Mouse (Mus musculus): Measurements from ENCODE around the gene Hormad2. TPM values are rescaled to one million over a fixed set of nuclear protein-coding genes. Genes with fewer than 3 reads are reported as not detected.

Hormad2 gene
- polyA plus RNA-seq, 1 experiment from 2014 or later = not detected

DNA sequence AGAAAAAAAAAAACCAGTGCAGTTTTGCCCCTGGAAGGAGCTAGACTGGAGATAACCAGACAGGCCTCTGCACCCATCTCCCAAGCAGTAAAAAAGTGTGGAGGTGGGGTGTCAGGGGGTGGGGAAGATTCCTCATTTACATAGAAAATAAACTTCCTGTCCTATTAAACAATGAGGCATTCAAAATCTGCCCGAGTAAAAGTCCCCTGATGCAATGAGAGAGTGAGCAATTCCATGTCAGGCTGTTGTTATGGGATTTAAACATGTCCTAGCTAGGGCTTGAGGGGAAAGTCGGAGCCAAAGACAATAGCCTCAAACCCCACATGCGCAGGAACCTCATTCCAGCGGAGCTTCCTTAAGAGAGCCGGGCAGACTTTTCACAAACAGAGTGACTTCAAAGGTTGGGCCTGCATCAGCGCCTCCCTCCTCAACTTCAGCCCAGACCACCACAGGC, 132.8 kb downstream of the Hormad2 start:
- Histone ChIP-seq H3K9ac (no peak overlapping the region), H3K27ac (no peak overlapping the region), H3K4me1 (peaks cover 5% of the 10 kb centered on the region; the same call in 1 of the 2 replicates), H3K27me3 (replicated peaks) (no peaks in the 10 kb centered on the region; the same call in 1 of the 2 replicates), H3K4me2 (no peak overlapping the region), H3K36me3 (replicated peaks) (no peaks in the 10 kb centered on the region), H3K9me3 (no peaks in the 10 kb centered on the region), H3K4me3 (no peak overlapping the region)
- no peak for ATAC-seq (replicated peaks)
- WGBS = 11% methylated on average over 6 of the region's 6 CpGs

GRCm38 (mm10) chr11:4306086-4306485, 134.8 kb downstream of the Hormad2 start:
- no peaks in the 10 kb centered on the region; the same call in 1 of the 2 replicates for H3K27me3 ChIP-seq (replicated peaks)
- no peak overlapping the region for H3K4me2 ChIP-seq
- H3K4me1 ChIP-seq = peaks cover 5% of the 10 kb centered on the region; the same call in 1 of the 2 replicates
- no peak overlapping the region for H3K27ac ChIP-seq
- no peak for ATAC-seq (replicated peaks)
- H3K9ac ChIP-seq = no peak overlapping the region
- no peaks in the 10 kb centered on the region for H3K36me3 ChIP-seq (replicated peaks)
- WGBS = 61% methylated on average over 2 of the region's 2 CpGs
- H3K9me3 ChIP-seq = no peaks in the 10 kb centered on the region
- H3K4me3 ChIP-seq = no peak overlapping the region

DNA sequence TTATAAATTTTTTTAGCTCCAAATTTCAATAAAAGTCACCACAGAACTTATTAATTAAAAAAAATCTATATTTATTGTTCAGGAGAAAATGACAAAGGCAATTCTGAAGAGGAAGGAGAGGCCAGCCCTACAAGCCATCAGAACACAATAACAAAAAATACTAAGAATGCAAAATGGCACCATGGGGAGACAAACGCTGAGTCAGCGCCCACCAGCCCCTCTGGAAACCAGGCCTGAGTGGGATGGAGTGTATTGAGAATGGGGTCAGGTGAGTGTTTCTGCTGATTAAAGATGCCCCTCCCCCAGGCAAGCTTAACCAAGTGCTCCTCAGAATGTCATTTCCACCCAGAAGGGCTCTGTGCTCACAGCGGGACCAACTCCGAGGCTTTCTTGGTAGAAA, 135.8 kb downstream of the Hormad2 start:
- Histone ChIP-seq H3K9me3 (no peaks in the 10 kb centered on the region), H3K27me3 (replicated peaks) (no peaks in the 10 kb centered on the region; the same call in 1 of the 2 replicates), H3K9ac (no peak overlapping the region), H3K36me3 (replicated peaks) (no peaks in the 10 kb centered on the region), H3K4me2 (no peak overlapping the region), H3K4me3 (no peak overlapping the region), H3K4me1 (peaks cover 5% of the 10 kb centered on the region; the same call in 1 of the 2 replicates), H3K27ac (no peak overlapping the region)
- ATAC-seq (replicated peaks) = no peak
- 85% methylated on average over 4 of the region's 4 CpGs for WGBS

DNA sequence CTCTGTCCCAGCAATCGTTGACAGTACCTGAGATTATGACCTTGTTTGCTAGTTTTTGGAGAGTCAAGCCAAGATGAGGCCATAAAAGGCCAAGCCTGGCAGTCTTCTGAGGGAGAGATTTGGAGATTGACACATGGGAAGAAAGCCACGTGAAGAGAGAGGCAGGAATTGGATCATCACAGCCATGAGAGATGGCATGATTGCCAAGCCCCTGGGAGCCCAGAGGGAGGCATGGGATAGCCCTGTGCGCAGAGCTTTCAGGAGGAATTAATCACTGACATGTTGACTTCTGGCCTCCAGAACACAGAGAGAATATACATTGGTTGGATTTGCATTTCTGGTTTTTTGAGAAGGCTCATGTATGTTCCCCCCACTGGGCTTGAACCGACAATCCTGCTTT, 136.7 kb downstream of the Hormad2 start:
- Histone ChIP-seq H3K9me3 (no peaks in the 10 kb centered on the region), H3K4me2 (no peak overlapping the region), H3K4me3 (no peak overlapping the region), H3K4me1 (peaks cover 5% of the 10 kb centered on the region; the same call in 1 of the 2 replicates), H3K27me3 (replicated peaks) (no peaks in the 10 kb centered on the region), H3K36me3 (replicated peaks) (no peaks in the 10 kb centered on the region), H3K27ac (no peak overlapping the region), H3K9ac (no peak overlapping the region)
- ATAC-seq (replicated peaks) = no peak
- WGBS = 74% methylated on average over 4 of the region's 4 CpGs

DNA sequence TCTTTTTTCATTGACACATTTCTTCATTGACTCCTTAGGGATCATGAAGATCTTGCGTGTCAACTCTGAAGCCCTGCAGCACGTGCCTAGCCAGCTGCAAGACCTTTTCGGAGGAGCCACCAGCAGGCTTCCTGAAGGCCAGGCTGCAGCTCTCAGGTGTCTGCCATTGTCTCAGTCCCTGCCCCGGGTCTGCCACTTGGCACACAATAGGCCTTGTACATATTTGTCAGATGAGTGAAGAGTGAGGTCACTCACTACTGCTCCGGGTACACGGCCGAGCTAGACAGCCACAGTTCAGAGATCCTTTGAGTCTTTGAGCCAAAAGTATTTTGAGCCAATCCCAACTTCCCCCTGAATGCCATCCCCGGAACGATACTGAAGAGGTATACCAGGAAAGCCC, 137.9 kb downstream of the Hormad2 start:
- Histone ChIP-seq H3K27me3 (replicated peaks) (no peaks in the 10 kb centered on the region), H3K9ac (no peak overlapping the region), H3K27ac (no peak overlapping the region), H3K9me3 (no peaks in the 10 kb centered on the region), H3K4me2 (no peak overlapping the region), H3K4me3 (no peak overlapping the region), H3K4me1 (peaks cover under 1% of the 10 kb centered on the region; the same call in 1 of the 2 replicates), H3K36me3 (replicated peaks) (no peaks in the 10 kb centered on the region)
- WGBS = 55% methylated on average over 9 of the region's 9 CpGs
- no peak for ATAC-seq (replicated peaks)

DNA sequence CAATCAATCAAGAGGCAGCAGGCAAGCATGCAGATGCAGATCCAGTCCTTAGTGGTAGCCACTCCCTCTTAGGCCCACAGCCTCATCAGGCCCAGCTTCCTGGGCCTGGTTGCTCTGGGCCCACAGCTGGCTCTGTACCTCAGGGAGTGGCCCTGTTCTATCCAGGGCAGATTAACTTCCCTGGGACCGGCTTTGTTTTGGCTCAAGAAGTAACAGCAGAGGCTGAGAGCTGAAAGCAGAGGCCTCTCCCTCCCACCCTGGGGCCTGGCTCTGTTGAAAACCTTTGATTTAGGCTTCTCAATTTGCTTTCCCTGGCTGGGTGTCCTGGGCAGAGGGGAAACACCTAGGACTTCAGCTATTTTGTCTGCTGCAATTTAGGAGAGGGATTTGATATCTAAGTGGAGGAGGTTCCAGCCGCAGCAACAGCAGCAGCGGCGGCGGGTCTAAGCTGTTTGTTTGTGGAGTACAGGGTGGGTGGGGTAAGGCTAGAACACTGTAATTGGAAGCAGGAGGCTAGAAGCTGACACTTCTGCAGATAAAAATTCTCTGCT, 138.5 kb downstream of the Hormad2 start:
- Histone ChIP-seq H3K27me3 (replicated peaks) (no peaks in the 10 kb centered on the region), H3K9ac (no peak overlapping the region), H3K4me2 (no peak overlapping the region), H3K9me3 (no peaks in the 10 kb centered on the region), H3K27ac (no peak overlapping the region), H3K4me3 (no peak overlapping the region), H3K36me3 (replicated peaks) (no peaks in the 10 kb centered on the region), H3K4me1 (no peaks in the 10 kb centered on the region)
- 22% methylated on average over 5 of the region's 5 CpGs for WGBS
- ATAC-seq (replicated peaks) = no peak

GRCm38 (mm10) chr11:4300683-4301082, 140.2 kb downstream of the Hormad2 start:
- Histone ChIP-seq H3K4me2 (no peak overlapping the region), H3K9ac (no peak overlapping the region), H3K9me3 (no peaks in the 10 kb centered on the region), H3K36me3 (replicated peaks) (no peaks in the 10 kb centered on the region), H3K4me3 (no peak overlapping the region), H3K27me3 (replicated peaks) (no peaks in the 10 kb centered on the region), H3K4me1 (no peaks in the 10 kb centered on the region), H3K27ac (no peak overlapping the region)
- 85% methylated on average over 3 of the region's 3 CpGs for WGBS
- no peak for ATAC-seq (replicated peaks)

DNA sequence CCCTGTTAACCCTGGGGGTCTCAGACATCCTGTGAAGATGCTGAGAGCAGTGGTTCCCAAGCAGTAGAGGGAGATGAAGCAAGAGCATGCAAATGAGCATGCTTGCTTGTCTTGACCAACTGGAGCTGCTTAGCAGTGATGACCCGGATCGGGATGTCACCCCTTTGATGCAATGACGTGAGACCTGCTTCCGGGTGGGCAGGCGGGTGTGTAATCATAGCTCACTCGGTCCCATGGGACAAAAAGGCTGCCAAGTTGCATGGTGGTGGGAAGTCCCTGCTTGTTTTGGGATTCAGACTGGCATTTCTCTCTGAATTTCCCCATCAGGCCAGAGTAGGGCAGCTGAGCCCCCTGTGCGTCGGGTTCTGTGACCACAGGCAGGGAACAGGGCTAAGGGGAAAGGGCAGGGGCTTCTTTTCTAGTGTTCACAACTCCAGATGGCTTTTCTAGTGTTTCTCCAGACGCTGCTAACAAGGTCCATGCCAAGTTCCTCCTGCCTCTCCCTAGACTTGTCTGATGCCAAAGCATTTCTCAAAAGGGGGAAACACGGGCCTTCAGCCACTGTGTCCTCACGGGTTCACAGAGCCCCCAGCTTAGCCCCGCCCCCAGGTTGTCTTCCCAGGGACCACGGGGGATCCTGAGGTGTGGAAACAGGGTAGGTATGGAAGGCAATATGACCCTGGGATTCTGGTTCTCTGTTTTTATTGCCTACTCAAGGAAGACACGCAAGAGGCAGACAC, 141.0 kb downstream of the Hormad2 start:
- Histone ChIP-seq H3K4me2 (no peak overlapping the region), H3K36me3 (replicated peaks) (no peaks in the 10 kb centered on the region), H3K9me3 (no peaks in the 10 kb centered on the region), H3K27ac (no peak overlapping the region), H3K27me3 (replicated peaks) (no peaks in the 10 kb centered on the region), H3K4me1 (no peaks in the 10 kb centered on the region), H3K4me3 (no peak overlapping the region), H3K9ac (no peak overlapping the region)
- 70% methylated on average over 14 of the region's 14 CpGs for WGBS
- no peak for ATAC-seq (replicated peaks)

- Histone ChIP-seq H3K9ac (no peak overlapping the region), H3K36me3 (replicated peaks) (no peaks in the 10 kb centered on the region), H3K27ac (no peak overlapping the region), H3K4me3 (no peak overlapping the region), H3K9me3 (no peaks in the 10 kb centered on the region), H3K4me2 (no peak overlapping the region), H3K4me1 (no peaks in the 10 kb centered on the region), H3K27me3 (replicated peaks) (no peaks in the 10 kb centered on the region)
- ATAC-seq (replicated peaks) = no peak
- WGBS = 60% methylated on average over 12 of the region's 12 CpGs
Observed at GRCm38 (mm10) chr11:4299191-4299590, 141.7 kb downstream of the Hormad2 start.

DNA sequence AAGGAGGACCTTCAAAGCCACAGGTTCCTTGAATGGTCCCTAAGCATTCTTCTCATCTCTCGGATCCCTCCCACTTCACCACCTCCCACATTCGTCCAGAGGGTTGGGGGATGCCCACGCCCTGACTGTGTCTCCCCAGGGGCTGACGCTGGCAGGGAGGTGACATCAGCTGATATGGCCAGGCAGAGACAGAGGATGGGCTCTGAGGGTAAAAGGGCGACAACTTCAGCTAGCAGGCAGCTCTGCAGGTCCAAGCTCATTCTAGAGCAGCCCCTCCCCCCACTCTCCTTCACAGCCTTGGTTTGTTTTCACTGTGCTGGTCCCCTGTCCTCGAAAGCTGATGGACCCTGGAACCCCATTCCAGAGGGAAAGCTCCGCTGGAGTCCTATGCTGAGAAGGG, 142.3 kb downstream of the Hormad2 start:
- Histone ChIP-seq H3K4me3 (no peak overlapping the region), H3K4me2 (no peak overlapping the region), H3K27ac (no peak overlapping the region), H3K9ac (no peak overlapping the region), H3K9me3 (no peaks in the 10 kb centered on the region), H3K4me1 (no peaks in the 10 kb centered on the region), H3K36me3 (replicated peaks) (no peaks in the 10 kb centered on the region), H3K27me3 (replicated peaks) (no peaks in the 10 kb centered on the region)
- 40% methylated on average over 7 of the region's 7 CpGs for WGBS
- ATAC-seq (replicated peaks) = no peak

DNA sequence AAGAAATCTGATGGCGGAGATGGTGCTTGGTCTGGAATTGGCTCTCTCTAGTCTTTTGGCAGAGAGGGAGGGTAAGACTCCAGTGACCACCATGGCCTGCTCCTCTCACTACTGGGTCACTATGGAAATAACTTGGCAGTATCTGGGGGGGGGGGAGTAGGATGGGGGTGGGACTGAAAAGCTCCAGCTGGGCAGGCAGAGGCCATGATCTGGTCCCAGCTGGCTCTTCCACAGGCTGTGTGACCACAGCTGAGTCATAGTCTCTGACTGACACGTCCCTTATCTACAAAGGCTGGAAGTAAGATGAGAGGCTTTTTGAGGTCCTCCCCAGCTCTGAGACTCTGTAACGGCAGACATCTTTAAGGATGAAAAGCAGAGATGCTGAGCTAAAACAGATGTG, 143.2 kb downstream of the Hormad2 start:
- WGBS = 77% methylated on average over 3 of the region's 3 CpGs
- H3K4me1 ChIP-seq = no peaks in the 10 kb centered on the region
- no peak overlapping the region for H3K4me3 ChIP-seq
- H3K27me3 ChIP-seq (replicated peaks) = no peaks in the 10 kb centered on the region
- no peak overlapping the region for H3K9ac ChIP-seq
- no peaks in the 10 kb centered on the region for H3K9me3 ChIP-seq
- no peak for ATAC-seq (replicated peaks)
- no peak overlapping the region for H3K27ac ChIP-seq
- no peak overlapping the region for H3K4me2 ChIP-seq
- no peaks in the 10 kb centered on the region for H3K36me3 ChIP-seq (replicated peaks)

- no peaks in the 10 kb centered on the region for H3K36me3 ChIP-seq (replicated peaks)
- no peaks in the 10 kb centered on the region for H3K27me3 ChIP-seq (replicated peaks)
- WGBS = 74% methylated on average over 10 of the region's 10 CpGs
- no peak overlapping the region for H3K9ac ChIP-seq
- H3K9me3 ChIP-seq = no peaks in the 10 kb centered on the region
- no peaks in the 10 kb centered on the region for H3K4me1 ChIP-seq
- ATAC-seq (replicated peaks) = no peak
- H3K4me2 ChIP-seq = no peak overlapping the region
- H3K27ac ChIP-seq = no peak overlapping the region
- no peak overlapping the region for H3K4me3 ChIP-seq
Observed at GRCm38 (mm10) chr11:4296610-4297275, 144.2 kb downstream of the Hormad2 start.
